Mouse (Mus musculus): ENCODE data around the gene Opn4. TPM values are rescaled to one million over a fixed set of nuclear protein-coding genes. Genes with fewer than 3 reads are reported as not detected.

The Opn4 gene
- total and polyA plus RNA-seq, 3 experiments = not detected

- Histone ChIP-seq H3K4me3 (ENCODE audit: control insufficient read depth in 1 of 2, insufficient read depth in 1 of 2, low read depth in 2 of 2, low read length in 2 of 2) (no peak overlapping the region), H3K27me3 (ENCODE audit: control insufficient read depth in 1 of 2, insufficient read depth in 2 of 2, low read length in 2 of 2) (peaks cover 1 to 3% of the 10 kb centered on the region in 2 experiments; a peak in 3 of 4 replicates), H3K4me1 (ENCODE audit: control insufficient read depth in 1 of 2, insufficient read depth in 2 of 2, low read length in 2 of 2) (no peaks in the 10 kb centered on the region), H3K9ac (ENCODE audit: control insufficient read depth, low read depth, low read length, poor library complexity, severe bottlenecking) (no peak overlapping the region), H3K27ac (ENCODE audit: control insufficient read depth, low read depth, low read length) (no peak overlapping the region), H3K36me3 (ENCODE audit: control insufficient read depth in 1 of 2, insufficient read depth in 2 of 2, low read length in 2 of 2) (no peaks in the 10 kb centered on the region), H3K9me3 (replicated peaks; ENCODE audit: insufficient read depth, low read length) (no peaks in the 10 kb centered on the region), H3K79me2 (ENCODE audit: control insufficient read depth, insufficient read depth, low read length, poor library complexity) (no peaks in the 10 kb centered on the region)
- DNase-seq (ENCODE audit: low read depth, low spot score) = no peak
- no peak for TF ChIP-seq KAT2A (conservative IDR thresholded peaks at IDR 0.05; ENCODE audit: low read depth, low read length)
- TF ChIP-seq MAX (IDR thresholded peaks at IDR 0.05; ENCODE audit: low read length) = no peak
- no peak for TF ChIP-seq MYB (IDR thresholded peaks at IDR 0.05; ENCODE audit: low read depth, low read length)
- no peak for TF ChIP-seq ETS1 (IDR thresholded peaks at IDR 0.05; ENCODE audit: low read depth, low read length)
- TF ChIP-seq BHLHE40 (IDR thresholded peaks at IDR 0.05; ENCODE audit: borderline replicate concordance, low read depth, low read length) = no peak
- no peak for TF ChIP-seq GABPA (IDR thresholded peaks at IDR 0.05; ENCODE audit: low read depth, low read length)
- no peak for TF ChIP-seq EP300 (IDR thresholded peaks at IDR 0.05; ENCODE audit: low read depth in 1 of 2, low read length in 2 of 2)
- no peak for TF ChIP-seq GATA1 (IDR thresholded peaks at IDR 0.05; ENCODE audit: low read depth, low read length)
- TF ChIP-seq TBP (IDR thresholded peaks at IDR 0.05; ENCODE audit: low read depth, low read length) = no peak
- TF ChIP-seq E2F4 (IDR thresholded peaks at IDR 0.05; ENCODE audit: borderline replicate concordance, low read depth, low read length) = no peak
- TF ChIP-seq USF1 (IDR thresholded peaks at IDR 0.05; ENCODE audit: low read depth, low read length) = no peak
Observed at GRCm38 (mm10) chr14:34541896-34542295, 58.0 kb downstream of the Opn4 start.

- DNase-seq (ENCODE audit: low read depth, low spot score) = no peak
- Histone ChIP-seq H3K9ac (ENCODE audit: control insufficient read depth, low read depth, low read length, poor library complexity, severe bottlenecking) (no peak overlapping the region), H3K79me2 (ENCODE audit: control insufficient read depth, insufficient read depth, low read length, poor library complexity) (no peaks in the 10 kb centered on the region), H3K27ac (ENCODE audit: control insufficient read depth, low read depth, low read length) (no peak overlapping the region), H3K4me3 (ENCODE audit: control insufficient read depth in 1 of 2, insufficient read depth in 1 of 2, low read depth in 2 of 2, low read length in 2 of 2) (no peak overlapping the region), H3K27me3 (ENCODE audit: control insufficient read depth in 1 of 2, insufficient read depth in 2 of 2, low read length in 2 of 2) (peaks cover 0 to 1% of the 10 kb centered on the region in 2 experiments; a peak in 2 of 4 replicates), H3K9me3 (replicated peaks; ENCODE audit: insufficient read depth, low read length) (no peaks in the 10 kb centered on the region), H3K4me1 (ENCODE audit: control insufficient read depth in 1 of 2, insufficient read depth in 2 of 2, low read length in 2 of 2) (no peaks in the 10 kb centered on the region), H3K36me3 (ENCODE audit: control insufficient read depth in 1 of 2, insufficient read depth in 2 of 2, low read length in 2 of 2) (no peaks in the 10 kb centered on the region)
- TF ChIP-seq NRF1 (IDR thresholded peaks at IDR 0.05; ENCODE audit: insufficient read depth, low read depth, low read length, poor library complexity, severe bottlenecking) (no peak), TBP (IDR thresholded peaks at IDR 0.05; ENCODE audit: low read depth, low read length) (no peak), TCF12 (IDR thresholded peaks at IDR 0.05; ENCODE audit: low read depth, low read length) (no peak), MYC (IDR thresholded peaks at IDR 0.05; ENCODE audit: low read depth, low read length) (no peak), E2F4 (IDR thresholded peaks at IDR 0.05; ENCODE audit: borderline replicate concordance, low read depth, low read length) (no peak), RAD21 (IDR thresholded peaks at IDR 0.05; ENCODE audit: low read depth, low read length) (no peak), POLR2A (IDR thresholded peaks at IDR 0.05; ENCODE audit: control insufficient read depth in 1 of 2, insufficient read depth in 1 of 2, low read depth in 1 of 2, low read length in 2 of 2, poor library complexity in 1 of 2) (no peak), POLR2AphosphoS2 (IDR thresholded peaks at IDR 0.05; ENCODE audit: low read length) (no peak), MXI1 (IDR thresholded peaks at IDR 0.05; ENCODE audit: low read depth, low read length) (no peak), GATA1 (IDR thresholded peaks at IDR 0.05; ENCODE audit: low read depth, low read length) (no peak), MEF2A (IDR thresholded peaks at IDR 0.05; ENCODE audit: extremely low read depth, insufficient replicate concordance, low read depth, low read length, poor library complexity, severe bottlenecking) (no peak), ETS1 (IDR thresholded peaks at IDR 0.05; ENCODE audit: low read depth, low read length) (no peak), CHD1 (IDR thresholded peaks at IDR 0.05; ENCODE audit: low read depth, low read length) (no peak), ELF1 (IDR thresholded peaks at IDR 0.05; ENCODE audit: low read depth, low read length) (no peak), MAFK (IDR thresholded peaks at IDR 0.05; ENCODE audit: borderline replicate concordance, low read depth, low read length) (no peak)
Observed at GRCm38 (mm10) chr14:34540685-34541162, 59.2 kb downstream of the Opn4 start.

Measured in MEL (cell line).